Mouse (Mus musculus): ENCODE measurements around the gene Krtap28-10.
"Not testable (repeated sequence)": the region's sequence is repeated elsewhere in the genome, so short reads cannot be mapped to it uniquely, and the experiment has no call there.

Krtap28-10 gene

GRCm38 (mm10) chr1:83007471-83007870, 34.8 kb downstream of the Krtap28-10 start:
- DNase-seq: no peak

GRCm38 (mm10) chr1:83006218-83007179, 35.8 kb downstream of the Krtap28-10 start:
- DNase-seq: no peak

GRCm38 (mm10) chr1:83000306-83000705, 42.0 kb downstream of the Krtap28-10 start, which contains the start of gene Gm47959:
Gene Gm47959, plus strand, starts transcription at chr1:83000548.
- DNase-seq: not testable (repeated sequence)

GRCm38 (mm10) chr1:82993947-82994346, 48.3 kb downstream of the Krtap28-10 start:
- no peak for DNase-seq

- no peak for DNase-seq
Measured at GRCm38 (mm10) chr1:82992093-82992492, 50.2 kb downstream of the Krtap28-10 start.

- no peak for DNase-seq
Measured at GRCm38 (mm10) chr1:82991596-82991995, 50.7 kb downstream of the Krtap28-10 start.

Measured in thymus, postnatal 36 days (tissue).